18 mouse cellular contexts compared by ENCODE assay signal in genomic region chr19:60120917-60121316, GRCm38 (mm10).
"Had no signal": no experiment of that assay in that cellular context is flagged by ENCODE, and none has a peak within 500 bp of the region (broad histone marks: within the 10 kb centered on the region; RNA-seq: fewer than 3 reads in every experiment).

No protein-coding gene starts in this region.

- H3K4me3 ChIP-seq: midbrain, embryonic 10.5 days; midbrain, embryonic 12.5 days; myocyte; neural tube, embryonic 13.5 days; neural tube, embryonic 15.5 days had no signal

- DNase-seq: lung, embryonic 14.5 days; lung, postnatal 10 days; lung, postnatal 4 days; midbrain, embryonic 14.5 days; retina, postnatal 1 day; right cerebral cortex, adult 18-20 months; right cerebral cortex, postnatal 25 days; right cerebral cortex, postnatal 4 days; spleen, adult 18-20 months; thymus, adult 18-20 months; thymus, postnatal 14 days; thymus, postnatal 36 days had no signal

- H3K36me3 ChIP-seq: midbrain, embryonic 10.5 days; midbrain, embryonic 12.5 days; neural tube, embryonic 13.5 days; neural tube, embryonic 15.5 days had no signal

- H3K4me1 ChIP-seq: midbrain, embryonic 10.5 days; midbrain, embryonic 12.5 days had no signal

- H3K9ac ChIP-seq: lung, embryonic 14.5 days; midbrain, embryonic 12.5 days; neural tube, embryonic 13.5 days; neural tube, embryonic 15.5 days had no signal

- H3K27me3 ChIP-seq: midbrain, embryonic 12.5 days; neural tube, embryonic 13.5 days; neural tube, embryonic 15.5 days had no signal

- H3K9me3 ChIP-seq: midbrain, embryonic 10.5 days; midbrain, embryonic 12.5 days; neural tube, embryonic 13.5 days; neural tube, embryonic 15.5 days had no signal

- ATAC-seq: midbrain, embryonic 16.5 days had no signal

- H3K27ac ChIP-seq: midbrain, embryonic 10.5 days; midbrain, embryonic 12.5 days; neural tube, embryonic 13.5 days; neural tube, embryonic 15.5 days had no signal

- H3K4me2 ChIP-seq: lung, embryonic 14.5 days; midbrain, embryonic 12.5 days; neural tube, embryonic 13.5 days; neural tube, embryonic 15.5 days had no signal
